Mouse (Mus musculus) forebrain, embryonic 11.5 days (tissue): ENCODE measurements around the gene Vamp4. TPM values are rescaled to one million over a fixed set of nuclear protein-coding genes. Genes with fewer than 3 reads are reported as not detected.
A peak's percentile ranks its signal among the peaks of the same experiment; 100 is the strongest.

Experiments used
- ATAC-seq: fragments of 200-750 bp; cut with Nextera tagmentation; replicated peaks from 2 replicates; pipeline ENCODE4 v1.8.0; 2017; ENCODE audit warnings: moderate TSS enrichment; ENCODE audit not compliant: low FRiP score
- DNase-seq: peaks from one replicate; pipeline ENCODE4 v3.0.0-alpha.2; 2017; ENCODE audit warnings: low spot score
- H3K27ac ChIP-seq: fragments of 300-500 bp; sonication (generic); 2 replicates; pipeline ENCODE4 v1.5.1; 2014; ENCODE audit warnings: low read depth, low read length
- H3K27me3 ChIP-seq: fragments of 300-500 bp; sonication (generic); 2 replicates; pipeline ENCODE4 v1.6.1; 2014; ENCODE audit warnings: mild to moderate bottlenecking, low read length, mixed read lengths; ENCODE audit not compliant: control insufficient read depth, insufficient read depth
- H3K36me3 ChIP-seq: fragments of 300-500 bp; sonication (generic); 2 replicates; pipeline ENCODE4 v1.6.1; 2014; ENCODE audit warnings: mild to moderate bottlenecking, low read length, moderate library complexity, mixed read lengths; ENCODE audit not compliant: control insufficient read depth, insufficient read depth
- H3K4me1 ChIP-seq: fragments of 300-500 bp; sonication (generic); replicated peaks from 2 replicates; pipeline ENCODE4 v1.6.1; 2014; ENCODE audit warnings: low read length, mixed read lengths; ENCODE audit not compliant: control insufficient read depth, insufficient read depth
- H3K4me2 ChIP-seq: fragments of 300-500 bp; sonication (generic); 2 replicates; pipeline ENCODE4 v1.6.1; 2014; ENCODE audit warnings: low read depth, mild to moderate bottlenecking, low read length, moderate library complexity, mixed read lengths; ENCODE audit not compliant: severe bottlenecking
- H3K4me3 ChIP-seq: fragments of 300-500 bp; sonication (generic); 2 replicates; pipeline ENCODE4 v1.5.1; 2014; ENCODE audit warnings: low read depth, low read length
- H3K9ac ChIP-seq: fragments of 300-500 bp; sonication (generic); 2 replicates; pipeline ENCODE4 v1.6.1; 2014; ENCODE audit warnings: low read length
- H3K9me3 ChIP-seq: fragments of 300-500 bp; sonication (generic); 2 replicates; pipeline ENCODE4 v1.6.1; 2016; ENCODE audit warnings: low read length, mixed read lengths; ENCODE audit not compliant: control insufficient read depth
- WGBS: fragments of 180-500 bp; shearing (Covaris S2); extraction: QIAGEN DNeasy Blood & Tissue Kit; methylation state at CpG from one replicate; pipeline ENCODE4 v1.1.7; 2014; 5-methylcytosine and 5-hydroxymethylcytosine counted together
- polyA plus RNA-seq: library from polyadenylated mRNA; unstranded; fragments of >200 nt; fragmentation: Nextera tagmentation; extraction: Ambion mirVana; gene quantifications from 2 replicates; pipeline ENCODE4 v1.2.1, GENCODE M21; 2014

Gene Vamp4
- polyA plus RNA-seq, 1 experiment from 2014 or later = 64.3 TPM

DNA sequence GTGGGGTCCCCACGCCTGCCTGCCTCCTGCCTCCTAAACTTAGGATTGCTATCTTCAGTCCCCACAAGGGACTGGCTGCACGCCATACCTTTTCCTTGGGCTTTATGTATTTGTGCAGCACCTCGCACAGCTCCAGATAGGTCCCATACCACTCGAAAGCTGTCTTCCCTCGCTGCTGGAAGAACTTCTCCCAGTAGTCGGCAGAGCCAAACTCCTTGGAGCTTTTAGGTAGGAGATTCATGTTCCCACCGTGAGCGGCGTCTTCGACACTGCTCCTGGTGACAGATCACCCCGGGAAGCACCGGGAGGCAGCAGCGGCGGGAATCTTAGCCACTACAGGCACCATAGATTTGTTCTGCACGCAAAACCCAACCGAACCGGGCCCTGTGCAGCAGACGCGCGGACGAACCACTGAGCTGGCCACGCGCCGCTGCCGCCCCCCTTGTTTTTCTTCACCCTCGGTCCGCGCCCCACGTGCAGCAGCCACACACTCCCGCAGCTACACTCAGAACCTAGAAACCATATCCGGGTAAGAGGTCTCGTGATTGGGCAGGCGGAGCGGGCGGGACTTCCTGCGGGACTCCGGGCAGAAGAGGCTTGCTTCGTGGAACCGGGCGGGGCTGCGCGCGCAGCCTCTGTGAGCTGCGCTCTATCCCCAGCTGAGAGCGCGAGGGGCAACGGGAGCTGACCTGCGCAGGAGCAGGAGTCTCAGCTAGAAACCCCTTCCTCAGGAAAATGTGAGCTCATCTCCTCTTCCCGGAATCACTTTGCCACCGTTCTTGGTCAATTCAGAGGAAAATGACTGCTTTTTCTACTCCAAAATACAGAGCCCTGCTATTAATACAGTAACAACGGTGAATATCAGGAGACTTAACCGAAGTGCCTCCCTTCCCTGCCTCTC lies 22.0 kb upstream of the Vamp4 start, which contains the start of gene Mettl13:
Gene Mettl13, minus strand, starts transcription at position 536 of the 901 bp plus-strand sequence.
- Histone ChIP-seq H3K36me3 (peaks cover 6% of the 10 kb centered on the region; the same call in 1 of the 2 replicates), H3K27me3 (no peaks in the 10 kb centered on the region), H3K4me1 (0 out of 2 replicates have a peak, but pooled peaks cover 2% of the 10 kb centered on the region), H3K9ac (peak within 1 kb of the TSS; percentile 72), H3K9me3 (no peaks in the 10 kb centered on the region), H3K4me2 (peak within 1 kb of the TSS; percentile 91), H3K4me3 (peak within 1 kb of the TSS; percentile 63), H3K27ac (no peak within 1 kb of the TSS)
- 1% methylated on average over 52 of the region's 52 CpGs for WGBS
- DNase-seq (peak; percentile 97), ATAC-seq (peak; percentile 99)

DNA sequence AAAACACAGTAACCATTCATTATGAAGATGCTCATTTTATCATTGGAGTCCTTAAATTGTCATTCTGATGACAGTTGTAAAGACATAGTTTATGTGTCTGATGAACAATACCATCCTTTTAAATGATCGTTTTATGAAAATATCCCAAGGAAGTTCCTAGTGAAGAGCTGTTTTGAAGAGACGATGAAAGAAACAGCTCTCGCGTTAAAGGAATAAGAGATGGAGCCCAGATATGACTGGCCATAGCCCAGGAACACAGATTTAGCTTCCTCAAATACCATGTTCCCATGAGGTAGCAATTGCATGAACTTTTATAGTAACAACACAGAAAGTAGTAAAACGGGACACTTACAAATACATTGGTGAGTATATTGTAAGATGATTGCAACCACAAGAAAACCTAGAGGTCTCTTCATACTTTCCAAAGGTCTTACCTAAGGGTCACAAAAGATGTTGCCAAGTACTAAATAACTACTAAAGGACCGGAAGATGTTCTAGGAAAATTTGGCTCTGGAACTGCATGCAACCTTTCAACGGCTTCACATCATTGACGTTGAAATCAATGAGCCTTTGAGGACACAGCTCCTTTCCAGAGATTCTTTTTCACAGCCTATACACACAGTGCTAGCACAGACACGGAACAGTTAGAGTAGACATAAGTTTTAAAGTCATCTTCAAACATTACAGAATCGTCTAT lies 21.2 kb upstream of the Vamp4 start:
- Histone ChIP-seq H3K27me3 (no peaks in the 10 kb centered on the region), H3K36me3 (peaks cover 4% of the 10 kb centered on the region; the same call in 1 of the 2 replicates), H3K9ac (peak overlapping the region; percentile 55), H3K4me1 (0 out of 2 replicates have a peak, but pooled peaks cover 2% of the 10 kb centered on the region), H3K27ac (no peak overlapping the region), H3K4me2 (peak overlapping the region; percentile 91), H3K4me3 (peak overlapping the region; percentile 63), H3K9me3 (no peaks in the 10 kb centered on the region)
- ATAC-seq (no peak), DNase-seq (no peak)
- 76% methylated on average over 10 of the region's 10 CpGs for WGBS

DNA sequence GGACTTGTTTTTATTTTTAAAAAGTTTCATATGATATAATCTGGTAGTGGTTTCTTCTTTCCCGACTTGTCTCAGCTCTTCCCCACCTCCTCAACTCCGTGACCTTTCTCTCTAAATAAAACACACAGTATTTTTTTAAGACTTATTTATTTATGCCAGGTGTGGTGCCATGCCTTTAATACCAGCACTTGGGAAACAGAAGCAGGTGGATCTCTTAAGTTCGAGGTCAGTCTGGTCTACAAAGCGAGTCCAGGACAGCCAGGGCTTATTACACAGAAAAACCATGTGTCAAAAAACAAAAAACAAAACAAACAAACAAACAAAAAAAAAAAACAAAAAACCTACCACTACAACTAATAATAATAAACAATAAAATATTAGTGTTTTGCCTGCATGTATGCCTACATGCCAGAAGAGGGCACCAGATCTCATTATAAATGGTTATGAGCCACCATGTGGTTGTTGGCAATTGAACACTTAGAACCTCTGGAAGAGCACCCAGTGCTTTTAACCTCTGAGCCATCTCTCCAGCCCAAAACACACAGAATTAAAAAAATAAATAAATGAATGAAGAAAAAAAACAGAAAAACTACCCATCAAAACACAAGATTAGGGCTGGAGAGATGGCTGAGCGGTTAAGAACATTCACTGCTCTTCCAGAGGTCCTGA lies 20.6 kb upstream of the Vamp4 start:
- Histone ChIP-seq H3K36me3 (peaks cover 4% of the 10 kb centered on the region; the same call in 1 of the 2 replicates), H3K4me1 (0 out of 2 replicates have a peak, but pooled peaks cover 2% of the 10 kb centered on the region), H3K27me3 (no peaks in the 10 kb centered on the region), H3K4me2 (no peak overlapping the region), H3K9me3 (no peaks in the 10 kb centered on the region), H3K27ac (no peak overlapping the region), H3K9ac (no peak overlapping the region), H3K4me3 (no peak overlapping the region)
- ATAC-seq (no peak), DNase-seq (no peak)
- 74% methylated on average over 5 of the region's 5 CpGs for WGBS

DNA sequence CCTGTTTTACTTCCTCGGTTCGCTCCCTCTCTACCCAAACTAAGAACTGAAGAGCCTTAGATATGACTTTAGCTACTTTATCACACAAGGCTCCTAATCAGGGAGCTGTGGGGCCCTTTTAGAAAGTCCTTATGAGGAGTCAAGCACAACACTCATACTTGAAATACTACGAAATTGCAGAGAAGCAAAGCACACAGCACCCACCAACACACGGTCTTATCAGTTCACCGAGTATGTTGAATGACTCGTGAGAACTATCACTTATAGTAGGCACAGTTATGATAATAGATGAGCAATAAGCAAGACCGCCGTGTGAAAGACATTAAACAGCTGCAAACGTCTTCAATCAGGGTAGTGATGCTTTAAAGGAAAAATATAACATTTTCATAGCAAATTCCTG lies 17.4 kb upstream of the Vamp4 start:
- Histone ChIP-seq H3K36me3 (no peaks in the 10 kb centered on the region), H3K27ac (no peak overlapping the region), H3K27me3 (no peaks in the 10 kb centered on the region), H3K4me3 (no peak overlapping the region), H3K9ac (no peak overlapping the region), H3K4me1 (no peaks in the 10 kb centered on the region), H3K9me3 (no peaks in the 10 kb centered on the region), H3K4me2 (no peak overlapping the region)
- DNase-seq (no peak), ATAC-seq (no peak)
- WGBS = 91% methylated on average over 9 of the region's 9 CpGs

DNA sequence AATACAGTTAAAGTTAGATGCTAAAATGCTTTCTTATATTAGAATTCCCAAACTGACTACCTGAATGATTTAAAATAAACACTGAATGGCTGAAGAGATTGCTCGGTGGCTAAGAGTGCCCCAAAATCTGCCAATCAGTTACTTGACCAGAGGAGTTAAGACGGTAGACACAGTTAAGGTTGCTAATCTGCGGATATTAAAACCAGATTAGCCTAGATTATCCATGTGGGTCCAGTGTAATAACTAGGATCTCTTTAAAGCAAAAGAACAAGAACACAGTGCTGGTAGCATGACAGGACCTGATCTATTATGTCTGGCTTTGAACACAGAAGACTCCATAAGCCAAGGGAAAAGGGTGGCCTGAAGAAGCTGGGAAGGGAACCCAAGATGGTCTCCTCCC lies 16.1 kb upstream of the Vamp4 start:
- no peaks in the 10 kb centered on the region for H3K27me3 ChIP-seq
- no peak for DNase-seq
- ATAC-seq = no peak
- no peaks in the 10 kb centered on the region for H3K9me3 ChIP-seq
- H3K36me3 ChIP-seq = no peaks in the 10 kb centered on the region
- H3K4me2 ChIP-seq = no peak overlapping the region
- H3K27ac ChIP-seq = no peak overlapping the region
- no peaks in the 10 kb centered on the region for H3K4me1 ChIP-seq
- H3K9ac ChIP-seq = no peak overlapping the region
- no peak overlapping the region for H3K4me3 ChIP-seq
- WGBS = 81% methylated on average over 3 of the region's 3 CpGs

DNA sequence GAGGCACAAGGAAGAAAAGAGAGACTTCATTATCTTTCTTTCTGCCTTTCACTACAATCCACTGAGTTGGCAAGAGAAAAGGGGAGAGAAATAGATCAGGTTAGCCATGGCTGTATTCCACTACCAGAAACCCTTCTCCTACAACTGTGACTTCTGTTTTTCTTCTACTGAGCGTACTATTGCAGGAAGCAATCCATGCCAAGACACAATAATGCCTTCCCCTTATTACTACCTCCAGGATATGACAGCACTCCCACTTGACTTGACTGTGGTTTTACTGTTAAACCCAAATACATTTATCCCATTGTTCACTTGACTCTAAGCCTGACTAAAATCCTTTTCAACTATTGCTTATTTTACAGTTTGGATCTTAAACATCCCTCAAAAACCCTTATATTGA lies 7.1 kb upstream of the Vamp4 start:
- no peak overlapping the region for H3K27ac ChIP-seq
- 95% methylated on average over 1 of the region's 1 CpGs for WGBS
- H3K36me3 ChIP-seq = no peaks in the 10 kb centered on the region
- H3K4me2 ChIP-seq = no peak overlapping the region
- no peaks in the 10 kb centered on the region for H3K27me3 ChIP-seq
- H3K4me3 ChIP-seq = no peak overlapping the region
- no peak overlapping the region for H3K9ac ChIP-seq
- ATAC-seq (no peak), DNase-seq (no peak)
- H3K4me1 ChIP-seq = no peaks in the 10 kb centered on the region
- no peaks in the 10 kb centered on the region for H3K9me3 ChIP-seq

DNA sequence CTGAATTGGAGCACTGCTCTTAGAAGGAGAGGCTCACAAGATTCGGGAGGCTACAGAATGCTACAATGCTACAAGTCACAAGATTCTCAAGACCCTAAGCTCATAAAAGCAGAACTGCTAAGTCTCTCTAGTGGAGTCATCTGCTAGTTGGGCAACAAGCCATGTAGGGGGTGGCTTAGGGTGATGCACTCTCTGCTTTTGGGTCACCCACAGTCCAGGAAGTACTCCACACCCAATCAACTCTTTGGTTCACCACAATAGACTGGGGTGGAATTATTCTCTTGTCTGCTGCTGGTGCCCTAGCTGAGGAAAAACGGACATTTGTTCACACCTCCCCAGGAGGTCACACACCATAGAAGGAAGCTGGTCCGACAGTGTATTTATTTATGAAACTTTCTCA lies 5.3 kb upstream of the Vamp4 start:
- Histone ChIP-seq H3K27me3 (no peaks in the 10 kb centered on the region), H3K9ac (no peak overlapping the region), H3K36me3 (no peaks in the 10 kb centered on the region), H3K4me2 (no peak overlapping the region), H3K4me3 (no peak overlapping the region), H3K4me1 (no peaks in the 10 kb centered on the region), H3K27ac (no peak overlapping the region), H3K9me3 (no peaks in the 10 kb centered on the region)
- 62% methylated on average over 3 of the region's 3 CpGs for WGBS
- no peak for ATAC-seq
- DNase-seq = no peak

DNA sequence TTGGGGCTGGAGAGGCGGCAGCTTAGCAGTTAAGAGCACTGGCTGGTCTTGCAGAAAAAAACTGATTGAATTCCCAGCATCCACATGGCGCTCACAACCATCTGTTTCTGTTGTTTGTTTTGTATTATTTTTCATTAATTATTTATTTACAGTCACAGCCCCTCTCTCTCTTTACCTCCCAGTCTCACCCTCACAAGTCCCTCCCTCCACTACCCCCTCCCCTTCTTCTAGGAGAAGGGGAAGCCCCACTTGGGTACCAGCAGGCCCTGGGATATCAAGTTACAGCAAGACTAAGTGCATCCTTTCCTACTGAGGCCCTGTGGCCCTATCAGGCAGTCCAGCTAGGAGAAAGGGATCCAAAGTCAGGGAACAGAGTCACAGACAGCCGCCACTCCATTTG lies 3.0 kb upstream of the Vamp4 start:
- H3K27ac ChIP-seq = no peak overlapping the region
- no peak overlapping the region for H3K4me3 ChIP-seq
- no peak overlapping the region for H3K9ac ChIP-seq
- no peaks in the 10 kb centered on the region for H3K27me3 ChIP-seq
- DNase-seq (no peak), ATAC-seq (no peak)
- no peaks in the 10 kb centered on the region for H3K36me3 ChIP-seq
- 59% methylated on average over 3 of the region's 3 CpGs for WGBS
- no peaks in the 10 kb centered on the region for H3K9me3 ChIP-seq
- H3K4me2 ChIP-seq = no peak overlapping the region
- H3K4me1 ChIP-seq = no peaks in the 10 kb centered on the region
